Mouse (Mus musculus) kidney, adult 11 months (tissue): ENCODE results near the gene Esrrg.

Experiments used
- DNase-seq: peaks from one replicate; pipeline ENCODE4 v3.0.0; 2022

The Esrrg gene

DNA sequence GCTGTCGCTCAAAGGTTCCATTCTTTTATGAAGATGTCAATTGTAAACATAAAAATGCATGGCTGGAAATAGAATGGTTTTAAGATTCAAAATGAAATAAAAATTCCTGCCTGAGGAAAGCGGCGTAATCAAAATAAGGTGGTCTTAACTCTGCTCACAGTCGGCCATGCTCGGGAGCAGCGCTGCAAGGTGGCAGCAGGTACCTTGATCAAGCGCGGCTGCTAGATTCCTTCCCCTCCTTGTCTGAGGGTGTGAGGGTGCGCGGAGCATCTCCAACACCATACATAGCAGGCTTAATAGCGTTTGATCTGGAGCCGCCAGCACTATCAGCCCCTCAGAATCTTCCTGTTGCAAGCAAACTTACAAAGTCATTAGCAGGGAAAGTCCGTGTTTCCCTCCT is 399.9 kb downstream of the Esrrg start:
- DNase-seq = no peak

GRCm38 (mm10) chr1:188009868-188010267 is 401.3 kb downstream of the Esrrg start:
- no peak for DNase-seq

DNA sequence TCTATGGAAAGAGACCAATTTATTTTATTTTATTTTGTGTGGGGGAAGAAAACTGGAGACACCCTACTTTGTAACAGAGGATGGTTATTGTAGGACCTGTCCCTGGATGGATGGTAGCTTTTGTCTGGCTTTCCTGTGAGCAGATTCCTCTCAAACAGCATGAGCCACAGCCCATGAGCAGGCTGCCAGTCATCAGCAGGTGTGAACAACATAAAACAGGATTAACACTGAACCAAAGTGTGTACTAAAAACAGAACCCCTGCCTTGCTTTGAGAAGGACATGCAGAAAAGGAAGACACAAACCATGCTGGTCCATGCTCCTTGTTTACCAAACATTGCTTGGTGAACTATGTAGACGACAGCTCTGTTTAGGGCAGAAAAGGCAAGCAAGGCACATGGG is 402.3 kb downstream of the Esrrg start:
- no peak for DNase-seq

- DNase-seq = no peak
Measured at GRCm38 (mm10) chr1:188014411-188014810, 405.8 kb downstream of the Esrrg start.

GRCm38 (mm10) chr1:188017956-188018862 is 409.6 kb downstream of the Esrrg start:
- no peak for DNase-seq

DNA sequence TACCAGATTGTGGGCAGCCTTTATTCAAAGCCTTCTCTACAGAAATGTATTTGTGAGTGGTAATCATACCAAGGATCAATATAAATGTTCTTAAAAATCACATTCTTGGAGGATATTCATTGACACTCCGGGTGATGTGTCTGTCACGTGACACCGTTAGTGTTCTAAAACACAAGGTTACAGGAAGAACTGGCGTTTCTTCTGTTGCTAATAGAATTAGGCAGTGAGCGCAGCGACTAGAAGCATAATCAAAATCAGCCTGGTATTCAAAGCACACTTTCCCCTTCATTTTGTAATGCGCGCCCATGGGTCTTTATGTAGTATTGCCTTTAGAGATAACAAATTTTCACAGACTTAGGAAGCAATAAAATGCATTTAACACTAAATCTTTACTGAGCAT is 420.6 kb downstream of the Esrrg start:
- DNase-seq = no peak

GRCm38 (mm10) chr1:188030116-188030515 is 421.5 kb downstream of the Esrrg start:
- DNase-seq = no peak

- no peak for DNase-seq
Measured at GRCm38 (mm10) chr1:188031276-188031675, 422.7 kb downstream of the Esrrg start.

- DNase-seq = no peak
Measured at GRCm38 (mm10) chr1:188035957-188036356, 427.4 kb downstream of the Esrrg start.

GRCm38 (mm10) chr1:188046691-188047121 is 438.1 kb downstream of the Esrrg start:
- DNase-seq = no peak

- no peak for DNase-seq
Measured at GRCm38 (mm10) chr1:188047148-188047547, 438.6 kb downstream of the Esrrg start.

DNA sequence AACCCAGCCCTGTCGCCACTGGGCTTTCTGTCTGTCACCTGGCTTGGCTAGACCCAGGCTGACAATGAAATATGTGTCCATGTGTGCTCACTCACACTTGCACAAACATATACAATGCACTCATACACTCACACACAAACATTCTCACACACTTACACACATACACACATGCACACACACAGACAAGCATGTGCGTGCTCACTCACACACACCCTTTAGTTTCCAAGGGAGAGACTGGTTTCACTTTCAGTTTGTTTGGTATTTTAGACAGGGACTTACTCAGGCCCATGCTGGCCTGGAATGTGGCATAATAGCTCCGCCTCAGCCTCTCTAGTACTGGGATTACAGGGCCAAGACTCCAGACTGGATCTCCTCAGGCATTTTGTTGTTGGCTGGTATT is 447.3 kb downstream of the Esrrg start:
- no peak for DNase-seq

- no peak for DNase-seq
Measured at GRCm38 (mm10) chr1:188057892-188058291, 449.3 kb downstream of the Esrrg start.

GRCm38 (mm10) chr1:188059006-188059405 is 450.4 kb downstream of the Esrrg start:
- DNase-seq = peak; percentile 56

GRCm38 (mm10) chr1:188060493-188060892 is 451.9 kb downstream of the Esrrg start:
- DNase-seq = no peak

- DNase-seq = no peak
Measured at GRCm38 (mm10) chr1:188068833-188069232, 460.2 kb downstream of the Esrrg start.

GRCm38 (mm10) chr1:188069849-188070248 is 461.3 kb downstream of the Esrrg start:
- DNase-seq = no peak

DNA sequence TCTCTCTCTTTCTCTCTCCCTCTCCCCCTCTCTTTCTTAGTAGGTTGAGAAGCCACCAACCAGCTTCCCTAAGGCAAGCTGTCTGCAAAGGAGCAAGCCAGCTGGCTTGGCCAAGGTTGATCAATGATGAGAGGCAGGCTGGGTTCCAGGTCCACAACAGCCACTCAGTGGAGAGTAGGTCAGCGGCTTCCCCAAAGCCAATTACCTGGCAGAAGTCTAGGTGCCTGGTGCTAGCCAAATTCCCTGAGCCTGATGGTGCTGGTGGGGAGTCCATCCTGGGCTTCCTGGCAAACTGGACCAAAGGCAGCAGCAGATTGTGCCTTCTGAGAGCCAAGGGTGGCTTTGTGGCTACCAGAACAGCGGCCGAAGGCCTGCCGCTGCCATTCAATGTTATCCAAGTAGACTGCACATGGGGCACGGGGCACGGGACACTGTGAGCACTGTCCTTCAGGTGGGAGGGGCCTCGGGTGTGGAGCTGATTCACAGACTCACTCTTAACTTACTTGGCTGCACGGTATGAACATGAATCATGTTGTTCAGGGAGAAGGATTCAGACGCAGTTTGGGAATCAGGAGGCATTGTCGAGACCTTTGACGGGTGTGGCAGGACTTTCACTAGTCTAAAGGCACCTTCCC is 469.1 kb downstream of the Esrrg start:
- DNase-seq = no peak

GRCm38 (mm10) chr1:188080261-188080875 is 471.8 kb downstream of the Esrrg start:
- no peak for DNase-seq

- no peak for DNase-seq
Measured at GRCm38 (mm10) chr1:188082665-188083640, 474.4 kb downstream of the Esrrg start.

- DNase-seq = no peak
Measured at GRCm38 (mm10) chr1:188085116-188085879, 476.7 kb downstream of the Esrrg start.

DNA sequence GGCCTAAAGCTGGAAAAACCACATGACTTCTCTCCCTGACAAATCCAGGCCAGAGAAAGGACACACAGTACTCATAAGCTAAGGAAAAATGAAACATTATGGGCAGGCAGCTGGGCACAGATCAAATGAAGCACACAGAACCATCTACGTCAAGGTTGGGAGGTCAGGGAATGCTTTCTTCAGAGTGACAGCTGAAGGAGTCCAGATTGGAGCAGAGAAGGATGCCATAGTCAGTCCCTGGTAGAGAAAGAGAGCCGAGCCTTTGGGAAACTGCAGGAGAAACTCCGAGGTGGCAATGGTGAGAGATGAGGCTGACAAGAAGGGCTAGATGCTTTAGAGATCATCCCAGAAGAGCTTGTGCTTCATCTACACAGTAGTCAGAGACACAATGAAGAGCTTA is 485.1 kb downstream of the Esrrg start:
- DNase-seq = no peak
